Mouse (Mus musculus) 3T3-L1 (cell line): ENCODE data around the gene Srpr.

Experiments
- DNase-seq: peaks from one replicate; pipeline ENCODE4 v3.0.0-alpha.2; 2015; ENCODE audit warnings: low read depth, low spot score

Gene Srpr

DNA sequence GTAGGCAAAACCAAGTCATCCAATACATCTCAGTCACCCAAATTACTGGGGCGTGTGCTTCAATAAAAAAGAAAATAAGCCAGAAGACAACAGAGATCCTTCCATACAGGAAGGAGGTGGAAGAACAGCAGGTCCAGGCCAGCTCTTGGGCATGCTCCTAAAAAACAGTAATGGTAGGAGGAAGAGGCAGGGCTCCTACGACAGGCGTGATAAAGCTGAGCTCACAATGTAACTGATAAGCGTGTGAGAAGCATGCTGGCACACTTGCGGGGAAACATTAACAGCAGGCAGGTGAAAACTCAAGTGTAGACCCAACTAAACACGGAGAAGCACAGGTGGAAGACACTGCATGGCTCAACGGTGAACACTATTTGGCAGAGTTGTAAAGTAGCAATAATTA, 57.4 kb downstream of the Srpr start:
- no peak for DNase-seq

DNA sequence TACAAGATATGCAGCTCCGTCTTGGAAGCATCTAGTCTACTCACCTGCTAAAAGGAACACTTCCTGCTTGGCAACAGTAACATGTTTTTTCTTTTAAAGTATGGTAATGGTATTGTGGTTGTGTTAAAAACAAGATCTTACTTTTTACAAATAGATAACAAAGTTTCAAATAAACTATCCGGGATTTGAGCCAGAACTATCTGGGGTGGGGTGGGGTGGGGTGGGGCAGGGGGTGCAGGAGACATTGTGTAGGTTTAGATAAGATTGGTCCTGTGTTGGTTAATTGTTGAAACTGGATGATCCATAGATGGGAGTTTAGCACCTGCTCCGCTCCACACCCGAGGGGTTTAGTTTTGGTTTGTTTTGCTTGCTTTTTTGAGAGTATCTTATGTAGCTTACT, 62.4 kb downstream of the Srpr start:
- no peak for DNase-seq

DNA sequence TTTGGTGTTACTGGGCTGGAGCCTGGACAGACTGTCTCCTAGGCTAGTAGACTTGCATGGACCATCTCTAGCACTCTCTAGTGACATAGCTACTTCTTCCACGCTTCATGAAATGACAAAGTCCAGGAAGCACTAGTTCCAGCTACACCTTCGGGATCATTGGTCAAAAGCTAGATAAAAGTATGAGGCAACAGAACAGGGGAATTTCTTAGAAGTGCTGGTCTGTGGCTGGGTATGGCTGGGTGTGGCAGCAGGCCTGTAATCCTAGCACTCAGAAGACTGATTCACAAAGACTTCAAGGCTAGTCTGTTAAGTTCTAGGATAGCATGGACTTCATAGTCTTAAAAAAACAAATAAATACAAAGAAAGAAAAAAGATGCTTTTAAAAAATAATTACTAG, 63.5 kb downstream of the Srpr start:
- DNase-seq, result no peak

DNA sequence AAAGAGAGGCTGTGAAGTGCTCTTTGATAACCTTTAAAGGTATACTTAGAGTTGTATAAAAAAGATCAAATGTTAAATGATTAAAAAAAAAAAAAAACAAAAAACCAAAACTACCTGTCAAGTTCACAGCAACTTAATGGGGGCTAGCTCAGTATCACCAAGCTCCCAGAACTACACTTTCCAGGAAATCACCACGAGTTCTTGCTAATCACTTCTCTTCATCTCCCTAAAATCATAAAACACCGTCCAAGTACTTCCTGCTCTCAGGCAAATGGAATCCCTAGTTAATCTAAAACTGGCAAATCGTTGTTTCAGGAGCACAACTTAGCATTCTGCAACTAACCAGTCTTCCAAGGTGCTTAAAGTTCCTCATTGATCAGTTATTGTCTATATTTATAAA, 64.5 kb downstream of the Srpr start:
- no peak for DNase-seq

DNA sequence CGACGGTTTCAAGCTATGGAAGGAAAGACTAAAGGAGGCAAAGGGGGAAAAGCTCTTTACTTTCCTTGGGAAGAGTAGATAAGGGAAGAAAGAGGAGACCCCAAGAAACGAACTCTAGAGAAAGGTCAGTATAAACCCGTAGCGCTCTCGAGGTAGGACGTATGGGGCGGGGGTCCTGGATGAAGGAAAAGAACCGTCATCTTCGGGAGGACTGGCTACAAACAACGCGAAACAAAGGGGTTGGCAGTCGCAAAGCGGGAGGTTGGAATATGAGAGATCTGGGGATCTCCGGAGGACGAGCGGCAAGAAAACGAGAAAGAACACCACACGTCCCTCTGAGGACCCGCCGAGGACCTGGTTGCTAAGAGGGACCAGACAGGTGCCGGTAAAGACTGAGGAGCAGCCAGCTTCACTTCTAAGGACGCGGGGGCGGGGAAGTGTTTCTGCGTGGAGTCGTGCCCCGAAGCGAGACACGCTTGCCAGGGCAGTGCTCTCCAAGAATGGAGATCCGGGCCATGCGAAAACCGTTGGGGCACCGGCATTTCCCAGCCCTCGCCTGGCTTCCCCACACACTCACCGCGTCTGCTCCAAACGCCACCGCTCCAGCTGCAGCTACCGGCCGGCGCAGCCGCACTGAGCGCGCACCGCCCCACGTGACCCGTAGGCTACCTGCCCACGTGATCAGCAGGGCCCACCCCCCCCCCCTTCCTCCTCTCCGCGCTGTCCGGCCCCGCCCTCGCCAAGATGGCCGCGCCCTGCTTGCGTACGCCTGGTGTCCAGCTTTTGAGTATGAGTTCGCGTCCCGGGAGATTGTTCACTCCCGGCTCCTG, 67.4 kb downstream of the Srpr start, which contains the start of the genes Fam118b and Rpusd4:
Gene Fam118b, minus strand, starts transcription at position 660 of the 830 bp plus-strand sequence.
Gene Rpusd4, plus strand, starts transcription at position 720 of the 830 bp plus-strand sequence.
- DNase-seq, result peak; percentile 91

DNA sequence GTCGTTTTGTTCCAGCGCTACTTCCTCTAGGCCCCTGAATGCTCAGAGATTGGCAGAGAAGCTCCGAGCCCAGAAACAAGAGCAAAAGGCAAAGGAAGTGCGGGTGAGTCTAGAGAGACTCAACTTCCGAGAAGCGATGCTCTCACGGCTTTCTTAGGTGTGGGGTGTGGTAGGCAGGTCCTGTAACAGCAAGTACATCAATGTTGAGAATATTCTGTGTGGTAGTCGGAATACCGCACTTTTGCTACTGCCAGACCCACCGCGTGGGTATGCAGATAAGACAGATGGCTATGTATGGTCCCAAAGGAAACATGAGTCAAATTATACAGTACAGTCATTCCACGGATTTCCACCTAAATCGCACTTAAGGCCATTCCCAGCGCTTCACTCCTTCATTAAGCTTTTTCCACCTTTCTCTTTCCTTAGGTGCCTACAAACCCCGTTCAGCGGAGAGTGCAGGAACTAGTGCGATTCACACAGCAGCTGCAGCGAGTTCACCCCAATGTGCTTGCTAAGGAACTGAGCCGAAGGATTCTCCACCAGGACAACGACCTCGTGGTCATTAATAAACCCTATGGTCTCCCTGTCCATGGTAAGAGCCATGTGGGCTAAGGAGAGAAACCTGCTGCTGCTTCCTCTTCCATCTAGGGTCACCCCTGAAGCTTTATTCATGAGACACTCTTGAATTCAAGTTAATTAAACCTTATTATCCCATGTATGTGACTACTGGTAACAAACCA, 68.2 kb downstream of the Srpr start:
- no peak for DNase-seq

DNA sequence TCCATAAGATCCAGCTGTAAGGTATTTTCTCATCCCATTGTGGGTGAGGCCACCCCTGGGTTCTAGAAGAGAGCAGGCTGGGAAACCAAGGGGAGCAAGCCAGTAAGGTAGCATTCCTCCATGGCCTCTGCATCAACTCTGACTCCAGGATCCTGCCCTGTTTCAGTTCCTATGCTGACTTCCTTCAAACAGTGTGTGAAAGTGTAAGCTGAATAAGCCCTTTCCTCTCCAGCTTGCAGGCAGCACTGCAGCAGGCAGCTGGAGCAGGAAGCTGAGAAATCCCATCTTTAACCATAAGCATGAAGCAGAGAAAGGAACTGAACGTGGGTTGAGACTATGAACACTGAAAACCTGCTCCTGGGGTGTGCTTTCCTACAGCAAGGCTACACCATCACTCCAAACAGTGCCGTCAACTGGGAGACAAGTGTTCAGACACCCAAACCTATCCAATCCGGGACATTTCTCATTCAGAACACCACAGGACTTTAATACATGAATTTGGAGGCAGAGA, 77.9 kb downstream of the Srpr start:
- DNase-seq, result no peak

DNA sequence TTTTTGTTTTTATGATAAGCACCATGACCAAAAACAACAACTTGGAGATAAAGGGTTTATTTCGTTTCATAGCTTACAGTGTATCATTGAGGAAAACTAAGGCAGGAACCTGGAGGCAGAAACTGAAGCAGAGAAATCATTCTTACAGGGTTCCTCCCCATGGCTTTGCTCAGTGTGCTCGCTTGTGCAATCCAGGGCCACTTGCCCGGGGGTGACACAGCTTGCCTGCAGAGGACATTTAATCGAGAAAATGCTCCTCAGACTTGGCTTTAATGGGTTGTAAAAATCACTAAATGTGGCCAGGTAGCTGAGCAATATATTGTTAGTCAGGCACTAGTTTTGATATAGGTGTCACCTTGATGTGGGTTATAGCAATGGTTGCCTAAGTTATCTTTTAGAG, 78.5 kb downstream of the Srpr start:
- DNase-seq, result no peak

DNA sequence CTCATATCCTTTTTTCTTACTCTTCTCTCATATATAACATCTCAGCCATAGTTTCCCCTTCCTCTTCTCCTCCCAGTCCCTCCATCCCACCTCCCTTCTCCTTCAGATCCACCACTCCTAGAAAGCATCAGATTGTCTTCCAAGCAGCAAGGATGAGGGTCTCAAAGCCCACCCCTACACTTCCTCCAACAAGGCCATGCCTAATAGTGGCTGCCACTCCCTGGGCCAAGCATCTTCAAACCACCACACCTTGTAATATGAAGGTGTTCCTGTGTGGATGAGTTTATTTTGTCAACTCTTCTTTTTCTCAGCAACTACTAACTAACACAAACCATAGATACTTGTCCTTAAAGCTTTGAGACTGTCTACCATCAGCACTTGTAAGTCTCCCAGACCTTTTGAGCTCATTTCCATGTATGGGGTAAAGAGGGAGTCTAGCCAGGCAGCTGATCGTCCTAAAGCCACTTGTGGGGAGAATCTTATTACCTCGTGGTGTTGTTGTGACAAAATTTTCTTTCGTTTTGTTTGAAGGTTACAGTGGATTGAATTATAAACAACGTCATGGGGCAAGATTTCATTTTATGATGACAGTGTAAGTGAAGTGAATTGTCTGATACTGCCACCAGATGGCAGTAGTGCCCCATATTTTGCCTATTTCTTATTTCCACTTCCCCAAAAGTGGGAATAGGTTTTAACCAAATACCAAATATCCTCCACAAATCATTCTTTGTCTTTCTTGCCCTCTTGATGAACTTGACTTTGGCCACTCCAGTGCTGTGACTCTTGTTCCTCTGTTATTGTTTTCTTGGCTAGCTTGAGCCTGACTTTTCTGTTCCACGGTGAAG, 82.3 kb downstream of the Srpr start:
- peak; percentile 89 for DNase-seq

DNA sequence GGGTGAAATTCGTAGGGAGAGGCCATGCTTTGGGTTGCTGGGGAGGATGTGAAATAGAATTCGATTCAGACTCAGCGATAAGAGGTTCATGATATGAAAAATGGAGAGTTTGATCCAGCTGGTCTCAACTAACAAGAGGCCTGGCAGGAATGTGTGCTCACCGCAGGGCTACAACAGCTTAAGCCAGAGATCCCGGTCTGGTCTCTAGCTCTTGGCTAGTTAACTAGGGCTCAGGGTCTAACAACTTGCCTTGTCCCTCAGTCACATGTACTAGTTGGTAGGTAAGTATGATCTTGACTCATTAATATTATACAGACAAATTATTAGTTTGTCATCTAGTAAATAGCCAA, 82.9 kb downstream of the Srpr start:
- no peak for DNase-seq

DNA sequence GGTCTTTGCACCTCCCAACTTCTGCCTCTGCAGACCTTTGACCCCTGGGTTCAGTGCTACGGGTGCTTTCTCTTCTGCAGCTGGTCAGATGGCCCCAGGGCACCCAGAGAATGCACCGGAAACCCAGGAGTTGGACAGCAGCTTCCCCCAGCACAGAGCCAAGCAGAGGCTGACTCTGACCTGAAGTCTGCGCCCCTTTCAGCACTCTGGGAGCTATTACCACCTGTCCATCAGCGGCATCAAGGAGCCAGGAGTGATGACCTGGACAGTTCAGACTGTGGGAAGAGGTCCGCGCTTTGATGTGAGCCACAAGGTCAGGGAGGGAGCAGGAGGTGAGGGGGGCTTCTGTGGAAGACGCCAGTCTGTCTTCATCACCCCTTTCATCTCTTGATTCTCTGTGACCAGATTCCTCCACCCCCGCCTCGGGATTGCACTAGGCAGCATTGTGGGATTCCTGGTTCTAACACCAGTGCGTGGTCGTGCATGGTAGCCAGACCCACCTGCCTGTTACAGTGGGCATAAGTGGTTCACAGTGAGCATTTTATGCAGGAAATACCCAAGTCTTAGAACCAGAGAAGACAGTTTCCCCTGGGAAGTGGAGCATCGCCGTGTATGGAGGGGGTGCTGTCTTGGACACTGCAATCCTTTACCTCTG, 83.6 kb downstream of the Srpr start:
- DNase-seq, result peak; percentile 29

DNA sequence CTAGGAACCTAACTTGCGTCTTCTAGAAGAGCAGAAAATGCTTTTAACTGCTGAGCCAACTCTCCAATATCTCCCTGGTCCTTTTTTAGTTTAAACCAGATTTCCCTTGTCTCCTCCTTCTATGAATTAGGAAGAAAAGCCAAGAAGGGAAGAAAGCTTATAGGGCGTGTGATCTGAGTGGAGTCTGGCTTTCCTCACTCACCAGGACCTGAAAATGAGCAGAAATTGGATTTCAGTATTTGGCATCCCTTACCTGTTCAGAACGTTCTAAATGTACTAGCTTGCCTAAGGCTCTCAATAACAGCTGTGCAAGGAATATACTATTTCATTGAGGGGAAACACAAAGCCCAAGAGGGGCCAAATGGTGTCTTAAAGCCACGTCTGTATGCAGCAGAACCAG, 84.4 kb downstream of the Srpr start:
- DNase-seq, result no peak

DNA sequence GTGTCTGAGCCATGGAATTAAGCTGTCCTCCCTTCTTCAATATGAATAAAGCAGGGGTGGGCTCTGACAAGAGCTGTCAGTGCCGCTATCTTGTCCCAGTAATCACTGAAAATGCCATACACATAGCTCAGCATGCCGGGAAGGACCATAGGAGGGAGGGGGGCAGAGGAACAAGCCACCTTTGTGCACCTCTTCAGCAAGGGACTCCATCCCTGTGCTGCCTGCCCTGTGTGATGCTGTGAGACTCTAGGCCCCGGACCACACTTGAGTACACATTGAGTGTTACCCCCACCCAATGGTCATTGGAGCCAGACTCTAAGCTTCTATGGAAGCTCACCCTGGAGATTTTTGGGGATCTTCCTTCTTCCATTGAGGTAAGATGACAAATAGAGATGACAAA, 86.4 kb downstream of the Srpr start:
- DNase-seq, result no peak

DNA sequence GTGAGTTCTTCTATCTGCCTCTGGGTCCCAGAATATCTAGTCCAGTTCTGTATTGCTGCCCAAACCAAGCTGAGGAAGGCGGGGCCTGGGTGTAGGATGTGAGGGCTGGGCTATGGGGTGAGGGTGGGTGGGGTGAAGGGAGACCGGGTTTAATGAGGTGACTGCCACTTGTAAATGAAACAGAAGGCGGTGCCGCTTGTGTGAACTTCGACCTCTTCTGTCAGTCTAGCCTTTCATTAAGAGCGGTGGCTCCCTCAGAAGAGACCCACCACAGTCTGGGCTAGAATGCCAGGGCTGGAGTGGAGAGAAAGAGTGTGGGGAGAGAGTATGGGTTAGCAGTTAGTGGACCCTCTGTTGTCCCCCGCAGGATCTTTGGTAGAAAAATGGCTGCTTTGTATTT, 90.0 kb downstream of the Srpr start:
- DNase-seq, result no peak

DNA sequence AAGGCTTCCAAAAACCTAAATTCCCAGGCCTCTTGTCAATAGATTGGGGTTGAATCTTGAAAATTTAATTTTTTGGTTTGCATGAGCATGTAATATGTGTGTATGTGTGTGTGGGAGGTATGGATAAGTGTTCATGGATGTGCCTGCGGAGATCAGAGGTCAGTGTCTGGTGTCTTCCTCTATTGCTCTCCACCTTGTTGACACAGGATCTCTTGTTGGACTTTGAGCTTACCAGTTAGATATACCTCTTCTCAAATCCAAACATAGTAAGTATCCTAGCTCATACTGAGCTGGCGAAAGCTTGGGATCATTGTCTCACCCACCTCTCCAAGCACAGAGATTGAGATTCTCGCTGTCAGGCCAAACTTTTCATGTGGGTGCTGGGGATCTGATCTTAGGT, 90.4 kb downstream of the Srpr start:
- DNase-seq, result no peak

DNA sequence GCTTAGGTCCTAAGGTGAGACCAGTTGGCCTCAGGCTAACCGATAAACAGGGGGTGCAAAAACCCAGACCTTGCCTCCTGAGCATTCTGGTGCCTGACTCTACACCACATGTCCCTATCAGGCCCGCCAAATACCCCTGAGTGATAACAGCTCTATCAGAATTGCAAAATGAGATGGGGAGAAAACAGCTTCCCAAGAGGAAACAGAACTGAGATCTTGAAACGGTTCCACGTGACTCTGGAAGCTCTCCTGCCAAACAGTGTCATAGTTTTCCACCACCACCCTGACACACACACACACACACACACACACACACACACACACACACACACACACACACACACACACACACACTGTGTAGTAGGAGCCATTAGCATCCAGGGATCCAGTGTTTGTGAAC, 90.9 kb downstream of the Srpr start:
- no peak for DNase-seq

DNA sequence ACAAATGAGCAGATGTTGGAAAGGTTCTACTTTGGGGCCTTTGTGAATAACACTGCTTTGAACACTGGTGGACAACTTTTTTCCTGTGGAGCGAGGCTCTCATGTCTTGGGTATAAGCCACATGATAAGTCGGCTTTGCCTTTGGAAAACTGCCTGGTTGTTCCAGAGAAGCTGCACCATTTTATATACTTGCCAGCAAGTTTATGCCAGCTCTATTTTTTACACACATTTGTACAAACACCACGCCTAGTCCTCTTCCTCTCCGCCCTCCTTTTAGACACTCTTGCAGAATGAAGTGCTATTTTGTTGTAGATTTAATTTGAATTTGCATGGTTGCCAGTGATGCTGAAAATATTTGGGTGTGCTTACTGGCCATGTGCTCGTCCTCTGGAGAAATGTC, 93.5 kb downstream of the Srpr start:
- DNase-seq, result no peak
